Mouse (Mus musculus) heart, postnatal 0 days (tissue): ENCODE measurements around the gene Rbms1.

Experiments
- CTCF ChIP-seq: IDR thresholded peaks from 2 replicates; pipeline ENCODE4 v1.5.1; 2016; ENCODE audit warnings: antibody characterized with exemption, control low read depth, low read depth
- EP300 ChIP-seq: IDR thresholded peaks from 2 replicates; pipeline ENCODE4 v1.6.1; 2016; ENCODE audit warnings: antibody characterized with exemption, low read depth

- TF ChIP-seq EP300 (no peak), CTCF (no peak)
Measured at GRCm38 (mm10) chr2:60879966-60880788, 82.8 kb downstream of the Rbms1 start.
